Mouse (Mus musculus) liver, embryonic 16.5 days (tissue): ENCODE measurements at regions not wholly inside any gene's neighbourhood (a gene's known extent, or its start where the extent isn't known, plus 50 kb on each side); places are given as distances from the start of the nearest gene placed in this dataset.

Experiments used
- ATAC-seq: fragments of 200-750 bp; cut with Nextera tagmentation; 2 replicates; pipeline ENCODE4 v1.8.0; 2017; ENCODE audit warnings: low read depth, mild to moderate bottlenecking, moderate number of reproducible peaks, moderate library complexity
- H3K27ac ChIP-seq: fragments of 300-500 bp; sonication (generic); 2 replicates; pipeline ENCODE4 v1.5.1; 2014; ENCODE audit warnings: mild to moderate bottlenecking, low read length
- H3K27me3 ChIP-seq: fragments of 300-500 bp; sonication (generic); 2 replicates; pipeline ENCODE4 v1.6.1; 2014; ENCODE audit warnings: low read depth, low read length, mixed read lengths; ENCODE audit not compliant: control insufficient read depth, insufficient read depth
- H3K36me3 ChIP-seq: fragments of 300-500 bp; sonication (generic); 2 replicates; pipeline ENCODE4 v1.6.1; 2014; ENCODE audit warnings: mild to moderate bottlenecking; ENCODE audit not compliant: control insufficient read depth, insufficient read depth
- H3K4me1 ChIP-seq: fragments of 300-500 bp; sonication (generic); 2 replicates; pipeline ENCODE4 v1.6.1; 2014; ENCODE audit warnings: low read depth, low read length, mixed read lengths; ENCODE audit not compliant: control insufficient read depth
- H3K4me2 ChIP-seq: fragments of 300-500 bp; sonication (generic); 2 replicates; pipeline ENCODE4 v1.6.1; 2014; ENCODE audit warnings: low read depth, low read length, mixed read lengths
- H3K4me3 ChIP-seq: fragments of 300-500 bp; sonication (generic); 2 replicates; pipeline ENCODE4 v1.5.1; 2014; ENCODE audit warnings: low read depth, mild to moderate bottlenecking, low read length
- H3K9ac ChIP-seq: fragments of 300-500 bp; sonication (generic); 2 replicates; pipeline ENCODE4 v1.6.1; 2014; ENCODE audit warnings: low read depth, low read length
- H3K9me3 ChIP-seq: fragments of 300-500 bp; sonication (generic); replicated peaks from 2 replicates; pipeline ENCODE4 v1.6.1; 2016; ENCODE audit warnings: low read length; ENCODE audit not compliant: control insufficient read depth
- WGBS: fragments of 180-500 bp; shearing (Covaris S2); extraction: QIAGEN DNeasy Blood & Tissue Kit; methylation state at CpG from one replicate; pipeline ENCODE4 v1.1.7; 2014; ENCODE audit not compliant: insufficient replicate concordance; 5-methylcytosine and 5-hydroxymethylcytosine counted together

DNA sequence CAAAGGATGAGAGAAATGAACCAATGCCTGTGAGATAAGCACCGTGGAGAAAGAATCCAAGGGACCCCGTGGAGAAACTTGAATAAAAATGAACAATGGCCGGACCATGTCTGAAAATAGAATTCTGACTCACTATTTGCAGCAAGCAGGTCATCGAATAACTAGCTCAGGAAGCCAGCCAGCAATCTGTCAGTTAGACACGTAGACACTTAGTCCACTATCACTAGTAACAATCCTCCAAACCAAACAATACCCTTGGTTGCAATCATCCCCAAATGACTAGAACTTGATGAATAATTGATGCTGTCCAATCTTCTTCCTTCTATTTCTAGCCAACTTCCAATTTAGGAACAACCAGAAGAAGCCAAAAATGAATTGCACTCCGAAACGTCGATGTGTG, 328.5 kb downstream of the Tmem182 start:
- H3K4me2 ChIP-seq: no peak overlapping the region
- H3K4me3 ChIP-seq: no peak overlapping the region
- no peak for ATAC-seq
- no peaks in the 10 kb centered on the region for H3K27me3 ChIP-seq
- no peaks in the 10 kb centered on the region for H3K4me1 ChIP-seq
- 52% methylated on average over 8 of the region's 8 CpGs for WGBS
- H3K9me3 ChIP-seq: no peaks in the 10 kb centered on the region
- no peak overlapping the region for H3K27ac ChIP-seq
- no peaks in the 10 kb centered on the region for H3K36me3 ChIP-seq
- H3K9ac ChIP-seq: no peak overlapping the region

- 60% methylated on average over 2 of the region's 2 CpGs for WGBS
- Histone ChIP-seq H3K27me3 (no peaks in the 10 kb centered on the region), H3K9ac (no peak overlapping the region), H3K9me3 (no peaks in the 10 kb centered on the region), H3K36me3 (no peaks in the 10 kb centered on the region), H3K4me2 (no peak overlapping the region), H3K4me3 (no peak overlapping the region), H3K27ac (no peak overlapping the region), H3K4me1 (no peaks in the 10 kb centered on the region)
- ATAC-seq: no peak
These were observed 334.3 kb downstream of the Tmem182 start for GRCm38 (mm10) chr1:41139725-41140124.

GRCm38 (mm10) chr1:41140542-41140941, 335.1 kb downstream of the Tmem182 start:
- no peaks in the 10 kb centered on the region for H3K9me3 ChIP-seq
- no peaks in the 10 kb centered on the region for H3K36me3 ChIP-seq
- ATAC-seq: no peak
- no peaks in the 10 kb centered on the region for H3K4me1 ChIP-seq
- 56% methylated on average over 1 of the region's 1 CpGs for WGBS
- no peak overlapping the region for H3K27ac ChIP-seq
- no peak overlapping the region for H3K4me3 ChIP-seq
- no peak overlapping the region for H3K4me2 ChIP-seq
- no peaks in the 10 kb centered on the region for H3K27me3 ChIP-seq
- no peak overlapping the region for H3K9ac ChIP-seq

DNA sequence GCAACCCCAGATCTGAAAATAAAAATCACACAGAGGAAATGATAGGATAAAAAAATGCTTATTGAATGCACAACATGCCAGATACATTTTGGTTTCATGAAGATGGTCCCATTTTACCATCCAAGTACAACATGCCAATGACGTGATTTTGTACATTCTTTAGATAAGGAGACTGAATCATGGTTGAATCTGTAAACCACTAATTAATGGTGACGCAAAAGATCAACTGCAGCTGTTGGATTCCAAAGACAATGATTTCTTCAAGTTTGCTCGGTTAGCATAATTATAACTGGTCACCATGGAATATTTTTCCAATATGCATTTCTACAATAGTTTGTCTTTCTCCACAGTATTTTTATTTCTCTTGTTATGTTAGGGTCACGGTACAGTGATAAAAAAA, 336.6 kb downstream of the Tmem182 start:
- H3K27me3 ChIP-seq: no peaks in the 10 kb centered on the region
- no peaks in the 10 kb centered on the region for H3K9me3 ChIP-seq
- no peak for ATAC-seq
- no peak overlapping the region for H3K9ac ChIP-seq
- no peaks in the 10 kb centered on the region for H3K4me1 ChIP-seq
- H3K4me3 ChIP-seq: no peak overlapping the region
- H3K27ac ChIP-seq: no peak overlapping the region
- no peaks in the 10 kb centered on the region for H3K36me3 ChIP-seq
- no peak overlapping the region for H3K4me2 ChIP-seq
- WGBS: 49% methylated on average over 4 of the region's 4 CpGs

GRCm38 (mm10) chr1:41152516-41152915, 347.1 kb downstream of the Tmem182 start:
- Histone ChIP-seq H3K4me2 (no peak overlapping the region), H3K4me3 (no peak overlapping the region), H3K27ac (no peak overlapping the region), H3K9me3 (no peaks in the 10 kb centered on the region), H3K36me3 (no peaks in the 10 kb centered on the region), H3K4me1 (no peaks in the 10 kb centered on the region), H3K27me3 (no peaks in the 10 kb centered on the region), H3K9ac (no peak overlapping the region)
- ATAC-seq: no peak
- 47% methylated on average over 1 of the region's 1 CpGs for WGBS

GRCm38 (mm10) chr1:41153174-41153999, 348.0 kb downstream of the Tmem182 start:
- Histone ChIP-seq H3K4me1 (no peaks in the 10 kb centered on the region), H3K9ac (no peak overlapping the region), H3K9me3 (no peaks in the 10 kb centered on the region), H3K27ac (no peak overlapping the region), H3K4me3 (no peak overlapping the region), H3K36me3 (no peaks in the 10 kb centered on the region), H3K4me2 (no peak overlapping the region), H3K27me3 (no peaks in the 10 kb centered on the region)
- 61% methylated on average over 14 of the region's 14 CpGs for whole genome bisulfite sequencing
- ATAC-seq: no peak

GRCm38 (mm10) chr1:41154198-41154597, 348.8 kb downstream of the Tmem182 start:
- Histone ChIP-seq H3K4me3 (no peak overlapping the region), H3K4me1 (no peaks in the 10 kb centered on the region), H3K36me3 (no peaks in the 10 kb centered on the region), H3K9ac (no peak overlapping the region), H3K27ac (no peak overlapping the region), H3K4me2 (no peak overlapping the region), H3K27me3 (no peaks in the 10 kb centered on the region), H3K9me3 (no peaks in the 10 kb centered on the region)
- WGBS: 31% methylated on average over 4 of the region's 4 CpGs
- no peak for ATAC-seq

DNA sequence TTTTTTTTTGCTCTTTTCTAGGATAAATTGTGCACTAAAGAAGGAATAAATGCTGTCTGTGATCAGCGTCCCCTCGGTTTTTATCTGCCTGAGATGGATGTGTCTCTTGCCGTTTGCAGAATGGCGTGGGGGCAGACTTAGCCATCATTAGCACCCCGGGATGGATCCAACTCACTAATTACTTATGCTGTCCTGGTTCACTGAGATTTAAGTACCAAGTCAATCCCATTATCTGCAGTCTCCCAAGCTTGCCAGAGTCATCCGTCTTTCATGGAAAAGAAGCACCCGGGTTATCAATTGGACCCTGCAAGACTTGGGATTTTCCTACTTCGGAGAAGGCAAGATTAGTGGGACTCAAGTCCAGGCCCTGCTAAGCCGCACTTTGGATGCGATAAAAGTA, 351.5 kb downstream of the Tmem182 start:
- H3K27me3 ChIP-seq: no peaks in the 10 kb centered on the region
- no peak overlapping the region for H3K4me3 ChIP-seq
- no peak overlapping the region for H3K4me2 ChIP-seq
- WGBS: 72% methylated on average over 10 of the region's 10 CpGs
- H3K4me1 ChIP-seq: no peaks in the 10 kb centered on the region
- ATAC-seq: no peak
- no peak overlapping the region for H3K9ac ChIP-seq
- H3K9me3 ChIP-seq: no peaks in the 10 kb centered on the region
- H3K36me3 ChIP-seq: no peaks in the 10 kb centered on the region
- H3K27ac ChIP-seq: no peak overlapping the region

DNA sequence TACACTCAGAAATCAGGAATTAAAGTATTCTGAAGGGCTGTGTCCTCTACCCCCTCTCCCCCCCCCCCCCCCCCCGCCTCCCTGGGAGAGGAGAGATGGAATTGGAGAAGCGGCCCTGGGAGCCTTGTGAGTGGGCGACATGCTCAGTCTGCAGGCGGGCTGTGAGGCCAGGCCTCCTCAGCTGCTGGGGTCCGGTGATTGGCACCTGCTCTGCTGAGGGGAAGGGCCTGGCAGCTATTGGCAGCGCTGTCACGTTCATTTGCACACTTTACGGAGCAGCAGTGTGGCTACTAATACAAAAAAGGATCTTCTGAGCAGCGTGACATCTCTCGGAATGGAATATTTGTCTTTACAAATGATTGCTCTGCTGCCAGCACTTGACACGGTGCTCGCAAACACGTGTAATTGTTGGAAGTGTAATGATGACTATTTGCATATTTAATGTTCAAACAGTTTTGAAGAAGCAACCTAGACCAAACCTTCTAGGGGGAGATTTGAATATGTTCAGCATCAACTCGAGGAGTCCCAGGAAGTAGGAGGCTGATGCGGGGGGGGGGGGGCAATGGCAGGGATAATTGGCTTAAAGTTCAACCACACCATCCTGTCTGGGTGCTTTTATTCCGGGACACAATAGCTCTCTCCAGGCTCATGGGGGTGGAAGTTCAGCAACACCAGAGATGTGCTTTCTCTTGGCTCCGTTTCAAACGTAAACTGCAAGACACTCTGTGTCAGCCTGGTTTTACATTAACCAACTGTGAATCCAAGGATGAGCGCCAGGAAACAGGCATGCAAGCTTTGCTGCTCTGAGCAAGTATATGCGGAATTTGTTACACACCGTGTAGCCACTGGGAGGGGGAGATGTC, 352.5 kb downstream of the Tmem182 start:
- no peak overlapping the region for H3K9ac ChIP-seq
- H3K4me2 ChIP-seq: no peak overlapping the region
- H3K4me1 ChIP-seq: no peaks in the 10 kb centered on the region
- H3K27me3 ChIP-seq: no peaks in the 10 kb centered on the region
- WGBS: 60% methylated on average over 20 of the region's 21 CpGs
- no peak overlapping the region for H3K27ac ChIP-seq
- no peak overlapping the region for H3K4me3 ChIP-seq
- no peaks in the 10 kb centered on the region for H3K36me3 ChIP-seq
- H3K9me3 ChIP-seq: no peaks in the 10 kb centered on the region
- 0 out of 2 replicates have a peak, but pooled peaks have one; percentile 9 for ATAC-seq
